Mouse (Mus musculus) kidney, adult 9 months (tissue): ENCODE results near the gene Tmed11.
A peak's percentile ranks its signal among the peaks of the same experiment; 100 is the strongest.
"Not testable (repeated sequence)": the region's sequence is repeated elsewhere in the genome, so short reads cannot be mapped to it uniquely, and the experiment has no call there.

Experiments
- DNase-seq: peaks from one replicate; pipeline ENCODE4 v3.0.0; 2022

The Tmed11 gene

DNA sequence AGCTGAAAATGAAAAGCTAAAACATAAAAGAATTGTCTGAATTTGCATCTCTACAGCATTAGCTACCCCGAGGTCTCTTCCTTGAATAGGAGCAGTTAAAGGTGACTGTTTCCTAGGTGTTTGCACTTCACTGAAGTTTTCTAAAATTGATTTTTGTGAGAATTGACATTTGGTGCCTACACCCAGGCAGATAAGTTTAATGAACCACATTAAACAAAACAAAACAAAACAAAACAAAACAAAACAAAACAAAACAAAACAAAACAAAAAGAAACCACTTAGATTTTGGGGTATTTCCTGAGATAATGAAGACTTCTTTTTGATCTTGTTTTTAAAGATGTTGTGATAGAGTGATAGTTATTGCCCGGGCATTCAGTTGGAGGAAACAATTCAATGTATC is at the start of gene Tmed11:
Gene Tmed11, minus strand, starts transcription at position 101 of the 400 bp plus-strand sequence.
- not testable (repeated sequence) for DNase-seq

DNA sequence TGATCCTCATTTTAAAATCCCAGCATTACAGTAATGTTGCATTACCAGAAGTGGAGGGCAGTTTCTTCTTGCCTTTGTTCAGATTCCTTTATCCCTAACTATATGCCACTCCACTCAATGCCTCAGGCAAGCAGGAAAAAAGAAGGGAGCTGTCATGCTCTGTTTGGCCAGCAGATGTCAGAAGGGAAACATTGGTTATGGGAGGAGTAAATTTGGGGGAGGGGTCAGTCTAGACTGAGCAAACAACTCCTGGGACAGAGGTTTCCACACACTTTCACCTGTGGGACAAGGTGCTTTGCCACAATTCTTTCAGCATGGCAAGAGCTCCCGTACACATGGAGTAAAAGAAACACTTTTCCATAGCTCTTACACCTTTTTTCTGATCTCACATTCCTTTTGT is 41.0 kb upstream of the Tmed11 start:
- DNase-seq: peak; percentile 12

DNA sequence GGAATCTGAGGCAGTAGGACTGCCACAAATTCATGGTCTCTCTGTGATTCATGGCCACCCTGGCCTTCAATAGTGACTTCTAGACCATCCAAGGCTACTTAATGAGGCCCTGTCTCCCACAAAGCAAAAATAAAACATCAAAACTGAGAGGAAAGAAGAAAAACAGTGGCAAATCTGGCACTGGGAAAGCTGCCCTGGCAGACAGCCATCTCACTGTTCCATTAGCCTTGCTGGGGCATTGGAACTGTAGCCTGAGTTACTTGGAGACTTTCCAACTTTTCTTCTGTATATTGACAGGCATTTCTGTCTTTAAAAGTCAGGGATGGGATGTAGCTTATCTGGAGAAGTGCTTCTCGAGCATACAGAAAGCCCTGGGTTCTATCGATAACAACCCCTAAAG is 28.1 kb upstream of the Tmed11 start:
- peak; percentile 1 for DNase-seq

DNA sequence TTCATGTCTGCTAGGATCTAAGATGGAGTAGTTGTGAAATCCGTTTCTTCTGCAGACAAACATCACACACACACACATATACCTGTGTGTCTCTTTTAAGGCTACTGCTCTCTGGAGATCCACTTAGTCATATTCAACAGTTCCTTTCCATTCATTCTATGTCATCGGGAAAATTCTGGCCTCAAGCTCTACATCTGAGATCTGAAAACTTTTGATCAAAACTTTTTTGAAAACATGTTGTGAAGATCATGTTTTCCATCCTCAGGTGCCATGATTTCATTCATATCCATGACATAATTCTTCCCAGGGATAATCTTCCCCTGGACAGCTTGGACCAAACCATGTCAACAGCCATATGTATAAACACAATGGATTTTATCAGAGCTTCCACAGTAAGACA is 13.6 kb upstream of the Tmed11 start, which contains the start of gene Vmn2r8:
Gene Vmn2r8, minus strand, starts transcription at position 101 of the 400 bp plus-strand sequence.
- not testable (repeated sequence) for DNase-seq

DNA sequence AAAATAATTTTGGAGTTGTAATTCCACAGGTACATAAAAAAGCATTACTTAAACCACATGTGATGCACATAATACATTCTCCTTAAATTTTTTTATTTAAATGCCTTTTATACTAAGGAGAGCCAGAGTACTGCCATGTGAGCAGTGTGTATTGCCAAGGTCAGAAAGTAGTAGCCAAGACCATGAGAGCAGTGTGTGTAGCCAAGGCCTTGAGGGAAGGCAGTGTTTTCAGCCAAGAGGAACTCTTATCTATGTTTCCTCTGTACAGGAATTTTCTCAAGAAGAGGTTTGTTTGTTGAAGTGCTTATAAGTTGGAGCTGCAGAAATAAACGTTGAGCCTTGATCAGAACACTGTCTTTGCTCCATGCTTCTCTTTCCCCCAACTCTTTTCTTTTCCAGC is 8.5 kb upstream of the Tmed11 start:
- DNase-seq: no peak

DNA sequence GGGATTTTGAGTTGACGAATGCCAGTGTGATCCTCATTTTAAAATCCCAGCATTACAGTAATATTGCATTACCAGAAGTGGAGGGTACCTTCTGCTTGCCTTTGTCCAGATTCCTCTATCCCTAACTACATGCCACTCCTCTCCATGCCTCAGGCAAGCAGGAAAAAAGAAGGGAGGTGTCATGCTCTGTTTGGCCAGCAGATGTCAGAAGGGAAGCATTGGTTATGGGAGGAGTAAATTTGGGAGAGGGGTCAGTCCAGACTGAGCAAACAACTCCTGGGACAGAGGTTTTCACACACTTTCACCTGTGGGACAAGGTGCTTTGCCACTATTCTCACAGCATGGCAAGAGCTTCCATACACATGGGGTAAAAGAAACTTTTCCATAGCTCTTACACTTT is 4.8 kb downstream of the Tmed11 start:
- peak; percentile 7 for DNase-seq

DNA sequence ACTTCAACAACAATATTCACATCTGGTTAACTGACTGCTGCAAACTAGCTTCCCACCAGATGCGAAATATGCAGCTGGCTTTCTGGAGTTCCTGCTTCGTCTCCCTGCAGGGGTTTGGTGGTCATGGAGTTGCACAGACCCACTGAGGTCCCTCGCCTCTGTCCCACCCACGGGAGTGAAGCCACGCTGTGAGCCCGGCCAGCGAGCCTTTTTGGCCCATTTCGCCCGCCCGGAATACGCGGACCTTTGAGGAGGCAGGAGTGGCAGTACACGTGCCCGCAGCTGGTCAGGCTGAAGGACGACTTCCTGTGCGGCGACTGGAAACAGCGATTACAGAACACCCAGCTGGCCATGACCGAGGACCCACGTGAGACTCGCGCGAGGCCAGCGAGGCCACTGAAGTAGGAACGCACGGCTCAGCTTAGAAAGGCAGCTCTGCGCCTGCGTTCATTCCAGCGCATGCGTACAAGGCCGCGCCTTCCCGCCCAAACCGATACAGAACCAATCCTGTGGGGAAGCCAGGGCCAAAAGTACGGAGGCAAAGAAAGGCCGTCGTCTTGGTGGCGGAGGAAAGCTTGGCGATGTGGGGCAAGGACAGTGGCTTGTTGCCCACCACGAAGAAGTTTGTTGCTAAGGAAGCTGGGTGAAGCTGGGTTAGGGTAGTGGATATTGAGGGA is 20.4 kb downstream of the Tmed11 start, which contains the start of gene Rnf212:
Gene Rnf212, minus strand, starts transcription at position 353 of the 677 bp plus-strand sequence.
- DNase-seq: no peak

DNA sequence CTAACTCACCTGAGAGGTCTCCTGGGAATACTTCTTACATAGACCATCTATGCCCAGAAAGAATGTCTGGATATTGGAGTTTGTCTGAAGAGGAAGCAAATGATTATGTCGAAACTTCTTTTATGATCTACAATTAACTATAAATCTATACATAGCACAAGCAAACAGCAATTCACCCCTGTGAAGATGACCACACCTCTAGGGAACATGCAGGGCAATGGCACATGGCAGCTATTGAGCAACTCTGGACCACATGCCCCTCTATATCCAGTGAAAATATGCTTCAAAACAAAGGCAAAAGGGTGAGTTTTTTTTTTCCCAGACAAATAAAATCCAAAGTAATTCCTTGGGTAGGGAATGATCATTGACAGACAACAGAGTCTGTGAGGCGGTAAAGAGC is 35.2 kb downstream of the Tmed11 start:
- DNase-seq: no peak

DNA sequence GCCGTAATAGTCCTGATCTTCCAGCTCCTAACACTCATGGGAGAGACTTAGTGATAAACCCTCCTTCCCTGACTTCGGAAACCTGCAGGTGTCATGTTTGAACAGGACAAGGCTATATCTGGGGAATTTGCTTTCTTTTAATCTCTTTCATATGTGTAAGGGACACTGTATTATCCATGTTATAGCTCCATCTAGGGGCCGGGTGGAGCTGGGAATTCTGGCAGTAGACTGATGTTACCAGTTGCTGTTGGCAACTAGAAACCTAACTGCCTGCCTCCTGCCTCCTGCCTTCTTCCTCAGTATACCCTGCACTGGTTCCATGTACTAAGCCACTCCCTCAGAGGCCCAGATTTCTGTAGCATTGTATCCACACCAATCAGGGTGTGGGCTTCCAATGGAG is 36.8 kb downstream of the Tmed11 start:
- peak; percentile 56 for DNase-seq

DNA sequence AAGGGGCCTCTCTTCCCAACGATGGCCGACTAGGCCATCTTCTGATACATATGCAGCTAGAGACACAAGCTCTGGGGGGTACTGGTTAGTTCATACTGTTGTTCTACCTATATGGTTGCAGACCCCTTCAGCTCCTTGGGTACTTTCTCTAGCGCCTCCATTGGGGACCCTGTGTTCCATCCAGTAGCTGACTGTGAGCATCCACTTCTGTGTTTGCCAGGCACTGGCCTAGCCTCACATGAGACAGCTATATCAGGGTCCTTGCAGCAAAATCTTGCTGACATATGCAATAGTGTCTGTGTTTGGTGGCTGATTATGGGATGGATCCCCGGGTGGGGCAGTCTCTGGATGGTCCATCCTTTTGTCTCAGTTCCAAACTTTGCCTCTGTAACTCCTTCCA is 43.9 kb downstream of the Tmed11 start:
- not testable (repeated sequence) for DNase-seq

DNA sequence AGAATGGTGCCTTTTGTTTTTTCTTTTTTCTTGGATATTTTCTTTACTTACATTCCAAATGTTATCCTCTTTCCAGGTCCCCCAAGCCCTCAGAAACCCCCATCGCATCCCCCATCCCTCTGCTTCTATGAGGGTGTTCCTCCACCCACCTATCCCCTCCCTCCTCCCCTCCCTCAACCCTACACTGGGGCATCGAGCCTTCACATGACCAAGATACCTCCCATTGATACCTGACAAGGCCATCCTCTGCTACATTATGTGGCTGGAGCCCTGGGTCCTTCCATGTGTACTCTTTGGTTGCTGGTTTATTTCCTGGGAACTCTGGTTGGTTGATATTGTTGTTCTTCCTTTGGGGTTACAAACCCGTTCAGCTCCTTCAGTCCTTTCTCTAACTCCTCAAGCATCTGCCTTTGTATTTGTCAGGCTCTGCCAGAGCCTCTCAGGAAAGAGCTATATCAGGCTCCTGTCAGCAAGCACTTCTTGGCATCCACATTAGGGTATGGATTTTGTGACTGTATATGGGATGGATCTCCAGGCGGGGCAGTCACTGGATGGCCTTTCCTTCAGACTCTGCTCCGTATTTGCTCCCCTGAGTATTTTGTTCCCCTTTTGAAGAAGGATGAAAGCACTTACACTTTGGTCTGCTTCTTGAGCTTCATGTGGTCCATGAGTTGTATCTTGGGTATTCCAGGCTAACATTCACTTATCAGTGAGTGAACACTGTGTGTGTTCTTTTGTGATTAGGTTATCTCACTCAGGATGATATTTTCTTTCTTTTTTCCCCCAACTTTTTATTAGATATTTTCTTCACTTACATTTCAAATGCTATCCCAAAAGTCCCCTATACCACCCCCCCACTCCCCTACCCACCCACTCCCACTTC is 44.6 kb downstream of the Tmed11 start:
- DNase-seq: no peak

DNA sequence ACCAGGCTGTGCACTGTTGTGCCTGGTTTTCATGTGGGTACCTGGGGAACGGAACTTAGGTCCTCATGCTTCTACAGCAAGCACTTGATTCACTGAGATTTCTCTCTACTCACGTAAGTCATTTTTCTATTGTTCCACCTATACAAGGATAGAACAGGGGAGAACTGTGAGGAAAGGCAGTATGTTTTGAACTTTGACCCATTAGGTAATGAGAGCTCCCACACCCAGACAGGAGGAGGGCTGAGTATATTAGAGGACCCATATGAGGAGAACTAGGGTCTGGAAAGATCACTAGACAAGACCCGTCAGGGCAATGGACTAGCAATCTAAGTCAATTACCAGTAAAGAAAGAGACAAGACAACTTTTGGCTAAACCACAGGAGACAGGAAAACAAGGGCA is 50.5 kb downstream of the Tmed11 start:
- DNase-seq: no peak

DNA sequence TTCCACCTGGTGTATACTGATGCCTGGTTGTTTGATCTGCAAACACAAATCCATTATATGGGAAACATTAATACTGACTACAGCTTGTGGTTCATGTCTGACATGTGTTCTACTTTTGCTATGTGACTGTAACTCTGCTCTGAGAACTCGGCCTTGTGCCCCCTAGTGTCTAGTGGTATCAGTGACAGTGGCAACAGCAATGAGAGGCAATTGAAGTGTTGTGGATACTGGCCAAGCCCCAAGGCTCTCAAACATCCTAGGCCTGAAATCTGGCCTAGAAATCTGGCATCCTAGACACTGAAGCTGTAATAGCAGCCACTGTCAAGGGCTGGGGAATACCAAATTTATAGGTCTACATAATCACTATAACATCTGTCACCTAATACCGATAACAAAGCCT is 51.3 kb downstream of the Tmed11 start:
- no peak for DNase-seq

DNA sequence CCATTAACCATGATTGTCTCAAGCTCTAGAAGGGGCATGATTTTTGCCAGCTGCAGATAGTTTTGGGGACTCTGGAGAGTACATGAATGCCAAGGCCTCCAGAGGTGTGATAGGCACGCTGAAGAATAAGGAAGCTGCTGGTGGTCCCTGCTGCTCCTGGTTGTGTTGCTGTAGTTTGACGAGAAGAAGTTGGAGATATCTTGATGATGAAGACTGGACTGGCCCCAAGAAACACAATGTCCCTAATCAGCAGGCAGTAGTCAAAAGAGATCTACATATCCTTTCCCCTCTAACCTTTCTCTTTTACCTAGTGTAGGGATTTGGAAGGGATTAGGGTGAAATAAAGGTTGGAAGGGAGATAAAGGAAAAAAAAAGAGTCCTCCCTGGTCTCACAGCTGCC is 52.6 kb downstream of the Tmed11 start:
- DNase-seq: no peak

DNA sequence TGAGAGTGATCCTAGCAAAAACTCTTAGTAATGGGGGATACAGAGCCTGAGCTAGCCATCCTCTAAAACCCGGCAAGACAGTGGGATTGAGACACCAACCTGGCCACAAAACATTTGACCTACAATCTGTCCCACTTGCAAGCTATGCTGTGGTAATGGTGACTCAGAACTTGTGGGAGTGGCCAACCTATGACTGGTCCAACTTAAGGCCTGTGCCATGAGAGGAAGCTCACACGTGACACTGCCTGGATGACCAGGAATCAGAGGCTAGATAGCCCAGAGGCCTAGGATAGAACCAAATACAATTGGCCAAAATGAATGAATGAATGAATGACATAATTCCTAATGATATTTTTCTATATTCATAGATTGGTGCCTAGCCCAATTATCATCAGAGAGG is 53.3 kb downstream of the Tmed11 start:
- no peak for DNase-seq

DNA sequence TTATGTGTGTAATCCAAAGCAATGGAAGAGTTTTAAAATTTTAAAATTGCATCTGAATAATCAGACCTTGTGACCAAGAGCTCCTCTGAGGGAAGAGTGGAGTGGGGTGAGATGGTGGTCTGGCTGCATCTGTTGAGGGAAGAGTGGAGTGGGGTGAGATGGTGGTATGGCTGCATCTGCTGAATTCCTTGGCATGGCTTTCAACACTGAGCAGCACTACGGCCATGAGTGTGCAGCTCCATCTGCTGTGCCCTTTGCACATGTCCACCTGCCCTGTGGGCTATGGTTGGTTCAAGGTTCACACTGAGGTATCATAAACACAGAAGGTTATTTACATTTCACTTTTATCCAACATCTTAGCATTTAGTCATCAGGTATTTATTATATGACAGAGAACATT is 67.7 kb downstream of the Tmed11 start:
- DNase-seq: no peak
